Mouse (Mus musculus) mature B cell (primary cell): Measurements from ENCODE around the gene Sass6.
"Not testable (repeated sequence)": the region's sequence is repeated elsewhere in the genome, so short reads cannot be mapped to it uniquely, and the experiment has no call there.

Source experiments
- in situ Hi-C: fragments of 300-500 bp; cut with MboI; formaldehyde crosslinking; loops from 2 replicates; pipeline ENCODE4 v1.14.3; 2019

The Sass6 gene

DNA sequence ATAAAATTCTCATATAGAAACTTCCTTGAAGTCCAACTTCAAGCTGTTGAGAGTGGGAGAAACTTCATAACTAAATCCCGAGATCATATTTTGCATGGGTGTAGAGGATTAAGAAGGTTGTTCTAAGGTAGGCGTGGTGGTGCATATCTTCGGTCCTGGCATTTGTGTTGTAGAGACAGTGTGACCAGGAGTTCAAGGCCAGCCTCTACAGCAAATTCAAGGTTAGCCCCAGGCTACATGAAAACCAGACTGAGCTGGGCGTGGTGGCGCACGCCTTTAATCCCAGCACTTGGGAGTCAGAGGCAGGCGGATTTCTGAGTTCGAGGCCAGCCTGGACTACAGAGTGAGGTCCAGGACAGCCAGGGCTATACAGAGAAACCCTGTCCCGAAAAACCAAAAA is 69.5 kb downstream of the Sass6 start:
- in situ Hi-C loops, result not testable (repeated sequence)
